Mouse (Mus musculus): ENCODE measurements at regions not wholly inside any gene's neighbourhood (a gene's known extent, or its start where the extent isn't known, plus 50 kb on each side); places are given as distances from the start of the nearest gene placed in this dataset.
A peak's percentile ranks its signal among the peaks of the same experiment; 100 is the strongest.

- Histone ChIP-seq H3K27me3 (ENCODE audit: insufficient read depth, low read length) (peaks cover 11% of the 10 kb centered on the region), H3K4me1 (ENCODE audit: insufficient read depth) (no peaks in the 10 kb centered on the region), H3K4me3 (ENCODE audit: low read depth, low read length) (no peak overlapping the region), H3K4me2 (no peak overlapping the region), H3K36me3 (ENCODE audit: insufficient read depth) (no peaks in the 10 kb centered on the region), H3K27ac (ENCODE audit: low read depth) (no peak overlapping the region), H3K9ac (no peak overlapping the region), H3K9me3 (ENCODE audit: low read depth, low read length) (no peaks in the 10 kb centered on the region)
- peak; percentile 62 for ATAC-seq (ENCODE audit: insufficient read depth)
- DNase-seq, result peak; percentile 69
- TF ChIP-seq CTCF (IDR thresholded peaks at IDR 0.05; ENCODE audit: low read depth), result peak; percentile 24
- WGBS, result 46% methylated on average over 5 of the region's 5 CpGs
These were observed 102.5 kb downstream of the Gm5447 start for GRCm38 (mm10) chr13:31076541-31076940.

GRCm38 (mm10) chr13:31078751-31079150, 104.7 kb downstream of the Gm5447 start:
- Histone ChIP-seq H3K4me2 (no peak overlapping the region), H3K27me3 (ENCODE audit: insufficient read depth, low read length) (peaks cover 11% of the 10 kb centered on the region), H3K9ac (no peak overlapping the region), H3K36me3 (ENCODE audit: insufficient read depth) (no peaks in the 10 kb centered on the region), H3K4me1 (ENCODE audit: insufficient read depth) (no peaks in the 10 kb centered on the region), H3K4me3 (ENCODE audit: low read depth, low read length) (no peak overlapping the region), H3K9me3 (ENCODE audit: low read depth, low read length) (no peaks in the 10 kb centered on the region), H3K27ac (ENCODE audit: low read depth) (no peak overlapping the region)
- DNase-seq (no peak), ATAC-seq (ENCODE audit: insufficient read depth) (no peak)
- WGBS, result 62% methylated on average over 3 of the region's 3 CpGs
- no peak for TF ChIP-seq CTCF (IDR thresholded peaks at IDR 0.05; ENCODE audit: low read depth)

- H3K4me3 ChIP-seq (ENCODE audit: low read depth, low read length), result no peak overlapping the region
- no peak for ATAC-seq (ENCODE audit: insufficient read depth)
- no peak for DNase-seq
- H3K4me1 ChIP-seq (ENCODE audit: insufficient read depth), result no peaks in the 10 kb centered on the region
- no peaks in the 10 kb centered on the region for H3K36me3 ChIP-seq (ENCODE audit: insufficient read depth)
- peaks cover 11% of the 10 kb centered on the region for H3K27me3 ChIP-seq (ENCODE audit: insufficient read depth, low read length)
- H3K27ac ChIP-seq (ENCODE audit: low read depth), result no peak overlapping the region
- no peaks in the 10 kb centered on the region for H3K9me3 ChIP-seq (ENCODE audit: low read depth, low read length)
- no peak for TF ChIP-seq CTCF (IDR thresholded peaks at IDR 0.05; ENCODE audit: low read depth)
- 40% methylated on average over 4 of the region's 4 CpGs for WGBS
- H3K9ac ChIP-seq, result no peak overlapping the region
- no peak overlapping the region for H3K4me2 ChIP-seq
These were observed 106.2 kb downstream of the Gm5447 start for GRCm38 (mm10) chr13:31080215-31080614.

- peak; percentile 86 for TF ChIP-seq CTCF (IDR thresholded peaks at IDR 0.05; ENCODE audit: low read depth)
- 0 out of 2 replicates have a peak overlapping the region, but pooled peaks have one; percentile 25 for H3K4me2 ChIP-seq
- peaks cover 11% of the 10 kb centered on the region for H3K27me3 ChIP-seq (ENCODE audit: insufficient read depth, low read length)
- no peak overlapping the region for H3K9ac ChIP-seq
- DNase-seq (peak; percentile 96), ATAC-seq (ENCODE audit: insufficient read depth) (peak; percentile 73)
- 16% methylated on average over 13 of the region's 13 CpGs for WGBS
- peak overlapping the region; percentile 12; the same call in 1 of the 2 replicates for H3K27ac ChIP-seq (ENCODE audit: low read depth)
- no peaks in the 10 kb centered on the region for H3K36me3 ChIP-seq (ENCODE audit: insufficient read depth)
- H3K4me1 ChIP-seq (ENCODE audit: insufficient read depth), result no peaks in the 10 kb centered on the region
- no peak overlapping the region for H3K4me3 ChIP-seq (ENCODE audit: low read depth, low read length)
- no peaks in the 10 kb centered on the region for H3K9me3 ChIP-seq (ENCODE audit: low read depth, low read length)
These were observed 108.6 kb downstream of the Gm5447 start for GRCm38 (mm10) chr13:31082448-31083140.

GRCm38 (mm10) chr13:31101051-31101450, 127.0 kb downstream of the Gm5447 start:
- Histone ChIP-seq H3K4me2 (no peak overlapping the region), H3K27ac (ENCODE audit: low read depth) (no peak overlapping the region), H3K27me3 (ENCODE audit: insufficient read depth, low read length) (no peaks in the 10 kb centered on the region), H3K4me1 (ENCODE audit: insufficient read depth) (no peaks in the 10 kb centered on the region), H3K36me3 (ENCODE audit: insufficient read depth) (no peaks in the 10 kb centered on the region), H3K4me3 (ENCODE audit: low read depth, low read length) (no peak overlapping the region), H3K9ac (no peak overlapping the region), H3K9me3 (ENCODE audit: low read depth, low read length) (no peaks in the 10 kb centered on the region)
- no peak for TF ChIP-seq CTCF (IDR thresholded peaks at IDR 0.05; ENCODE audit: low read depth)
- 46% methylated on average over 2 of the region's 2 CpGs for WGBS
- ATAC-seq (ENCODE audit: insufficient read depth), result no peak
- DNase-seq, result peak; percentile 74

GRCm38 (mm10) chr13:31107434-31107833, 133.4 kb downstream of the Gm5447 start:
- Histone ChIP-seq H3K4me3 (ENCODE audit: low read depth, low read length) (no peak overlapping the region), H3K4me2 (no peak overlapping the region), H3K27me3 (ENCODE audit: insufficient read depth, low read length) (no peaks in the 10 kb centered on the region), H3K9me3 (ENCODE audit: low read depth, low read length) (no peaks in the 10 kb centered on the region), H3K9ac (no peak overlapping the region), H3K36me3 (ENCODE audit: insufficient read depth) (no peaks in the 10 kb centered on the region), H3K27ac (ENCODE audit: low read depth) (no peak overlapping the region), H3K4me1 (ENCODE audit: insufficient read depth) (no peaks in the 10 kb centered on the region)
- no peak for ATAC-seq (ENCODE audit: insufficient read depth)
- no peak for TF ChIP-seq CTCF (IDR thresholded peaks at IDR 0.05; ENCODE audit: low read depth)
- WGBS, result 54% methylated on average over 2 of the region's 2 CpGs
- peak; percentile 26 for DNase-seq

- TF ChIP-seq CTCF (IDR thresholded peaks at IDR 0.05; ENCODE audit: low read depth), result no peak
- H3K9me3 ChIP-seq (ENCODE audit: low read depth, low read length), result no peaks in the 10 kb centered on the region
- ATAC-seq (ENCODE audit: insufficient read depth) (no peak), DNase-seq (no peak)
- no peak overlapping the region for H3K27ac ChIP-seq (ENCODE audit: low read depth)
- H3K4me2 ChIP-seq, result no peak overlapping the region
- H3K36me3 ChIP-seq (ENCODE audit: insufficient read depth), result no peaks in the 10 kb centered on the region
- WGBS, result 70% methylated on average over 2 of the region's 2 CpGs
- H3K4me3 ChIP-seq (ENCODE audit: low read depth, low read length), result no peak overlapping the region
- H3K4me1 ChIP-seq (ENCODE audit: insufficient read depth), result no peaks in the 10 kb centered on the region
- H3K27me3 ChIP-seq (ENCODE audit: insufficient read depth, low read length), result no peaks in the 10 kb centered on the region
- H3K9ac ChIP-seq, result no peak overlapping the region
These were observed 135.2 kb downstream of the Gm5447 start for GRCm38 (mm10) chr13:31109231-31109630.
